Mouse (Mus musculus) right cerebral cortex, adult 2 months (tissue): ENCODE measurements at regions not wholly inside any gene's neighbourhood (a gene's known extent, or its start where the extent isn't known, plus 50 kb on each side); places are given as distances from the start of the nearest gene placed in this dataset.

Source experiments
- DNase-seq, 2 experiments: peaks; one replicate each; pipeline ENCODE4 v3.0.0; 2021 to 2022; ENCODE audit warnings: low spot score in 2 of 2

GRCm38 (mm10) chr10:56770629-56771028 is 393.5 kb downstream of the Gja1 start:
- no peak for DNase-seq

- no peak for DNase-seq
Measured at GRCm38 (mm10) chr10:56782265-56782664, 405.1 kb downstream of the Gja1 start.

GRCm38 (mm10) chr10:56783941-56784340 is 406.8 kb downstream of the Gja1 start:
- DNase-seq: no peak

- DNase-seq: no peak
Measured at GRCm38 (mm10) chr10:56788081-56788480, 411.0 kb downstream of the Gja1 start.

- no peak for DNase-seq
Measured at GRCm38 (mm10) chr10:56793074-56793473, 415.9 kb downstream of the Gja1 start.

- no peak for DNase-seq
Measured at GRCm38 (mm10) chr10:56795396-56795795, 418.3 kb downstream of the Gja1 start.

- no peak for DNase-seq
Measured at GRCm38 (mm10) chr10:56799307-56799706, 422.2 kb downstream of the Gja1 start.

GRCm38 (mm10) chr10:56799745-56800144 is 422.6 kb downstream of the Gja1 start:
- no peak for DNase-seq

GRCm38 (mm10) chr10:56809006-56809405 is 431.9 kb downstream of the Gja1 start:
- no peak for DNase-seq

- DNase-seq: no peak
Measured at GRCm38 (mm10) chr10:56822158-56822557, 445.0 kb downstream of the Gja1 start.

- DNase-seq: no peak
Measured at GRCm38 (mm10) chr10:56831331-56831730, 454.2 kb downstream of the Gja1 start.

- DNase-seq: peak in 1 of 2 experiments; percentile 14
Measured at GRCm38 (mm10) chr10:56831966-56832365, 454.8 kb downstream of the Gja1 start.

GRCm38 (mm10) chr10:56836130-56836529 is 459.0 kb downstream of the Gja1 start:
- DNase-seq: no peak

- peak; percentile 16 to 44 for DNase-seq
Measured at GRCm38 (mm10) chr10:56839006-56839495, 461.9 kb downstream of the Gja1 start.

- peak in 1 of 2 experiments; percentile 4 for DNase-seq
Measured at GRCm38 (mm10) chr10:56839545-56839944, 462.4 kb downstream of the Gja1 start.

GRCm38 (mm10) chr10:56840732-56841131 is 463.6 kb downstream of the Gja1 start:
- DNase-seq: peak in 1 of 2 experiments; percentile 9

GRCm38 (mm10) chr10:56841486-56841885 is 464.4 kb downstream of the Gja1 start:
- no peak for DNase-seq

- no peak for DNase-seq
Measured at GRCm38 (mm10) chr10:56841973-56842372, 464.8 kb downstream of the Gja1 start.

- no peak for DNase-seq
Measured at GRCm38 (mm10) chr10:56852484-56852883, 475.4 kb downstream of the Gja1 start.

- no peak for DNase-seq
Measured at GRCm38 (mm10) chr10:56856186-56856585, 479.1 kb downstream of the Gja1 start.

- no peak for DNase-seq
Measured at GRCm38 (mm10) chr10:56879744-56880143, 502.6 kb downstream of the Gja1 start.

GRCm38 (mm10) chr10:56880154-56880591 is 503.0 kb downstream of the Gja1 start:
- no peak for DNase-seq

GRCm38 (mm10) chr10:56884456-56885410 is 507.6 kb downstream of the Gja1 start:
- DNase-seq: peak; percentile 18 to 32
